Mouse (Mus musculus) heart, adult 2 months (tissue): ENCODE measurements around the gene Btbd3.

ENCODE experiments used
- CTCF ChIP-seq: fragments of 200-600 bp; IDR thresholded peaks from 2 replicates; pipeline ENCODE4 v1.8.1; 2022; ENCODE audit warnings: antibody characterized with exemption, mild to moderate bottlenecking, moderate library complexity
- POLR2A ChIP-seq: fragments of 200-500 bp; IDR thresholded peaks from 2 replicates; pipeline ENCODE4 v1.6.1; 2011; ENCODE audit warnings: mild to moderate bottlenecking, low read depth, low read length, control low read depth; ENCODE audit not compliant: insufficient read depth

DNA sequence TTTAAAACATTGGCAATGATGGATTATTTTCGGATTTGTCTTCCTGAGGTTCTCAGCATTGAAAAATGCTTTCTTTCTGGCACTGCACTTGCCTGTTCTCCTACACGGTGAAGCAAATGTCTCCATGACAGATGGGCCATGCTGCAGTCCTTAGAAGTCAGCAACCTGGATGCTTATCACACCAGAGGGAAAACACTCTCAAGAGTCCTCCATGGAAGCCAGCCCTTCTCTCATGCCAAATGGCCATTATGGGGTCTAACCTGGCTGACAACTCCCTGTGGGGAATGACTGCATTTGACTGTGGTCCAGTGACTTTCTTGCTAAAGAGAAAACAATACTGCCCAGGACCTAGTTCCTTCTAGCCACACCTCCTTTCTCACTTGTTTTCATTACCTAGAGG is 166.0 kb downstream of the Btbd3 start:
- no peak for TF ChIP-seq CTCF
- no peak for TF ChIP-seq POLR2A
